Mouse (Mus musculus) intestine, embryonic 14.5 days (tissue): ENCODE results near the gene Spsb4. TPM values are rescaled to one million over a fixed set of nuclear protein-coding genes. Genes with fewer than 3 reads are reported as not detected.

Experiments
- ATAC-seq: fragments of 200-750 bp; cut with Nextera tagmentation; replicated peaks from 2 replicates; pipeline ENCODE4 v1.8.0; 2017; ENCODE audit warnings: low read depth, moderate number of reproducible peaks, moderate TSS enrichment, moderate library complexity; ENCODE audit not compliant: low FRiP score, low TSS enrichment
- DNase-seq: peaks from one replicate; pipeline ENCODE4 v3.0.0-alpha.2; 2018; ENCODE audit warnings: low spot score
- H3K27ac ChIP-seq: fragments of 300-500 bp; sonication (generic); 2 replicates; pipeline ENCODE4 v1.5.1; 2014; ENCODE audit warnings: low read depth, mild to moderate bottlenecking, control low read depth
- H3K27me3 ChIP-seq: fragments of 300-500 bp; sonication (generic); replicated peaks from 2 replicates; pipeline ENCODE4 v1.6.1; 2014; ENCODE audit warnings: low read length, control low read depth; ENCODE audit not compliant: control insufficient read depth, insufficient read depth
- H3K36me3 ChIP-seq: fragments of 300-500 bp; sonication (generic); 2 replicates; pipeline ENCODE4 v1.6.1; 2014; ENCODE audit warnings: low read length, control low read depth; ENCODE audit not compliant: control insufficient read depth, insufficient read depth
- H3K4me1 ChIP-seq: fragments of 300-500 bp; sonication (generic); replicated peaks from 2 replicates; pipeline ENCODE4 v1.6.1; 2014; ENCODE audit warnings: low read length, control low read depth, mixed read lengths; ENCODE audit not compliant: control insufficient read depth, insufficient read depth
- H3K4me2 ChIP-seq: fragments of 300-500 bp; sonication (generic); 2 replicates; pipeline ENCODE4 v1.6.1; 2014; ENCODE audit warnings: low read length
- H3K4me3 ChIP-seq: fragments of 300-500 bp; sonication (generic); 2 replicates; pipeline ENCODE4 v1.5.1; 2014; ENCODE audit warnings: low read depth, low read length, control low read depth, mixed read lengths
- H3K9ac ChIP-seq: fragments of 300-500 bp; sonication (generic); 2 replicates; pipeline ENCODE4 v1.6.1; 2014; ENCODE audit warnings: mild to moderate bottlenecking, low read length
- H3K9me3 ChIP-seq: fragments of 300-500 bp; sonication (generic); 2 replicates; pipeline ENCODE4 v1.6.1; 2016; ENCODE audit warnings: low read length, control low read depth; ENCODE audit not compliant: control insufficient read depth
- WGBS: fragments of 180-500 bp; shearing (Covaris S2); extraction: QIAGEN DNeasy Blood & Tissue Kit; methylation state at CpG from one replicate; pipeline ENCODE4 v1.1.7; 2014; 5-methylcytosine and 5-hydroxymethylcytosine counted together
- polyA plus RNA-seq: library from polyadenylated mRNA; unstranded; fragments of >200 nt; fragmentation: Nextera tagmentation; extraction: Ambion mirVana; gene quantifications from 2 replicates; pipeline ENCODE4 v1.2.1, GENCODE M21; 2014

The Spsb4 gene
- polyA plus RNA-seq, 1 experiment from 2014 or later, result 28.3 TPM

DNA sequence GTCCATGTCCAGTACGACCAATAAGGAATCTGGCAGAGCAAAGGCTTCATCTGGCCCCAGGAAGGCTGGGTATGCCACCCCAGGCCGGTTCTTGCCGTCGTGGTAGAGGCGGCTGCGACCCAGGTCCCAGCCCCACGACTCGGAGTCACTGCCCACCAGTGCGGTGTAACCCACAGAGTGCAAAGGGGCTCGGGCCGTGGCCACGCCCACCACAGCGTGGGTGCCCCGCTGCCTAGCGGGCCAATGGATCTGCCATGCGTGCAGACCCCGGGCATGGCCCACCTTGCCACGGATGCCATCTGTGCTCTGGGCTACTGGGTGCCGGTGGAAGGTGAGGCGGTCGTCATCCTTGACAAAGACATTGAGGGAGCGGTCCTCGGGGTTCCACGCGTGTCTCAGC, 22.9 kb downstream of the Spsb4 start:
- H3K27me3 ChIP-seq, result no peaks in the 10 kb centered on the region
- H3K4me3 ChIP-seq, result no peak overlapping the region
- H3K9ac ChIP-seq, result no peak overlapping the region
- ATAC-seq, result no peak
- no peak overlapping the region for H3K4me2 ChIP-seq
- H3K27ac ChIP-seq, result no peak overlapping the region
- H3K36me3 ChIP-seq, result peaks cover 5% of the 10 kb centered on the region; the same call in 1 of the 2 replicates
- H3K9me3 ChIP-seq, result no peaks in the 10 kb centered on the region
- H3K4me1 ChIP-seq, result peaks cover 21% of the 10 kb centered on the region
- WGBS, result 97% methylated on average over 25 of the region's 25 CpGs
- DNase-seq, result no peak

DNA sequence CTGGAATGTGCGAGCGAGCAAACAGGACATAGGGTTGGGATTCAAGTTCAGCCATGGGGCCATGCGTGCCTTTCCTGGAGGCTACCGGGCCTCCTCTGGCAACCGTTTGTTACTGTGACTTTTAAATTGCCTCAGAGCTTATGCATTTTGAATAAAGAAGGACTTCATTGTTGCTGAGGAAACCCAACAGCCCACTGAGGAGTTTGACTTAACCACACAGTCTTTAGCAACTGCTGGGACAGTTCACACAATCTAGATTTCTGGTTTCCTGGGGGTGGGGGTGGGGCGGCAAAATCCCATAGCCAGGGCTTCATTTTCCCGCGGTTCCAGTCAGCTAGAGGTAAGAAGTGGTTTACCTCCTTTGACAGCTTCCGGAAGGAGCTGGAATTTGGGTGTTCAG, 23.9 kb downstream of the Spsb4 start:
- ATAC-seq (no peak), DNase-seq (no peak)
- 90% methylated on average over 9 of the region's 9 CpGs for WGBS
- Histone ChIP-seq H3K36me3 (peaks cover 5% of the 10 kb centered on the region; the same call in 1 of the 2 replicates), H3K4me1 (peaks cover 29% of the 10 kb centered on the region), H3K27me3 (no peaks in the 10 kb centered on the region), H3K9me3 (no peaks in the 10 kb centered on the region), H3K27ac (no peak overlapping the region), H3K4me2 (no peak overlapping the region), H3K9ac (no peak overlapping the region), H3K4me3 (no peak overlapping the region)

- Histone ChIP-seq H3K36me3 (peaks cover 5% of the 10 kb centered on the region; the same call in 1 of the 2 replicates), H3K9ac (no peak overlapping the region), H3K4me2 (no peak overlapping the region), H3K27ac (no peak overlapping the region), H3K9me3 (no peaks in the 10 kb centered on the region), H3K4me3 (no peak overlapping the region), H3K27me3 (no peaks in the 10 kb centered on the region), H3K4me1 (peaks cover 48% of the 10 kb centered on the region)
- ATAC-seq (no peak), DNase-seq (no peak)
- WGBS, result 46% methylated on average over 14 of the region's 14 CpGs
These were observed 27.5 kb downstream of the Spsb4 start for GRCm38 (mm10) chr9:96991118-96991517.

- DNase-seq (no peak), ATAC-seq (no peak)
- Histone ChIP-seq H3K36me3 (no peaks in the 10 kb centered on the region), H3K9ac (no peak overlapping the region), H3K4me2 (no peak overlapping the region), H3K4me1 (peaks cover 60% of the 10 kb centered on the region), H3K4me3 (no peak overlapping the region), H3K27ac (no peak overlapping the region), H3K27me3 (no peaks in the 10 kb centered on the region), H3K9me3 (no peaks in the 10 kb centered on the region)
- WGBS, result 56% methylated on average over 10 of the region's 10 CpGs
These were observed 29.2 kb downstream of the Spsb4 start for GRCm38 (mm10) chr9:96989389-96989990.

- Histone ChIP-seq H3K27ac (peak overlapping the region; percentile 24), H3K9ac (no peak overlapping the region), H3K27me3 (no peaks in the 10 kb centered on the region), H3K4me1 (peaks cover 67% of the 10 kb centered on the region), H3K36me3 (no peaks in the 10 kb centered on the region), H3K9me3 (no peaks in the 10 kb centered on the region), H3K4me3 (no peak overlapping the region), H3K4me2 (no peak overlapping the region)
- WGBS, result 14% methylated on average over 11 of the region's 11 CpGs
- ATAC-seq, result peak; percentile 85
- peak; percentile 70 for DNase-seq
These were observed 31.7 kb downstream of the Spsb4 start for GRCm38 (mm10) chr9:96986797-96987473.

GRCm38 (mm10) chr9:96984034-96984433, 34.6 kb downstream of the Spsb4 start:
- Histone ChIP-seq H3K36me3 (no peaks in the 10 kb centered on the region), H3K4me2 (no peak overlapping the region), H3K4me1 (peaks cover 73% of the 10 kb centered on the region), H3K9me3 (no peaks in the 10 kb centered on the region), H3K4me3 (no peak overlapping the region), H3K27me3 (no peaks in the 10 kb centered on the region), H3K27ac (no peak overlapping the region), H3K9ac (no peak overlapping the region)
- 80% methylated on average over 8 of the region's 8 CpGs for WGBS
- DNase-seq (no peak), ATAC-seq (no peak)

DNA sequence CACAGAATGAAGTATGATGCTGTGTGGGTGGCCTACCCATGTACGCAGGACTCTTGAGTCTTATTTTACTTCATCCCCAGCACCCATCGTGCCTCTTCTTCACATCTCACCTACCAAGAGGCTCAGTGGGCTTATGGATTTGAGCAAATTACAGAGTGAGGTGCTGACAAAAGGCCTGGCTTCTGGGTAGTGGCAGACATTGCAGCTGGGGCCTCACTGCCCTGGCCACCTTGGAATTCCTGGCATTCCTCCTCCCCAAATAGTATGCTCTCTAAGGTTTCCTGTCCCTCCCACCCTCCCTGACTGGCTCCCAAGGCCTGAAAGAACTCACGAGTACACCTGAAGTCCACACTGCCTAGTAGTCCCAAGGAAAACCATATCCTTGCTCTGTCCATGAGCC, 35.7 kb downstream of the Spsb4 start:
- DNase-seq, result no peak
- no peak overlapping the region for H3K27ac ChIP-seq
- peaks cover 78% of the 10 kb centered on the region for H3K4me1 ChIP-seq
- no peak overlapping the region for H3K4me3 ChIP-seq
- WGBS, result 33% methylated on average over 3 of the region's 3 CpGs
- no peaks in the 10 kb centered on the region for H3K9me3 ChIP-seq
- no peaks in the 10 kb centered on the region for H3K27me3 ChIP-seq
- no peak overlapping the region for H3K4me2 ChIP-seq
- H3K36me3 ChIP-seq, result no peaks in the 10 kb centered on the region
- ATAC-seq, result no peak
- H3K9ac ChIP-seq, result no peak overlapping the region

- 18% methylated on average over 3 of the region's 3 CpGs for WGBS
- H3K9me3 ChIP-seq, result no peaks in the 10 kb centered on the region
- no peak overlapping the region for H3K27ac ChIP-seq
- H3K4me1 ChIP-seq, result peaks cover 76% of the 10 kb centered on the region
- H3K27me3 ChIP-seq, result no peaks in the 10 kb centered on the region
- H3K9ac ChIP-seq, result no peak overlapping the region
- H3K36me3 ChIP-seq, result no peaks in the 10 kb centered on the region
- no peak overlapping the region for H3K4me2 ChIP-seq
- peak; percentile 49 for DNase-seq
- H3K4me3 ChIP-seq, result no peak overlapping the region
- ATAC-seq, result no peak
These were observed 36.3 kb downstream of the Spsb4 start for GRCm38 (mm10) chr9:96982351-96982750.

DNA sequence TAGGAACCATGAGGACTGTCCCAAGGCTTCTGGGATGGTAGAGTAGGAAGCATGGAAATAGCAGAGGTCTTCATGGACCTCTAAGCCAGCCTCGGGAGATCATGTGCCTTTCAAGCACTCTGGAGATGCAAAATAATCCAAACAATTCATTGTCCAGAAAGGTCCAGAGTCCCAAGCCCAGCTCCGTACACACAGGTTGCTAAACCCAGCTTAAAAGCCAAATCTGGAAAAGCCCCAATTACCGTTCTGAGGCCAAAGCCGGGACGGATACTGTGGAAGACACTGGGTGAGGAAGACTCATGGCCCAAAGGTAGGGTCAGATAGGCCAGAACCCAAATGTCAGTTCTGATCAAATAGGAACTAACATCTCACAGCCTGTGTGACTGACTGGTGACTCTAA, 36.8 kb downstream of the Spsb4 start:
- H3K4me3 ChIP-seq, result no peak overlapping the region
- H3K9me3 ChIP-seq, result no peaks in the 10 kb centered on the region
- no peaks in the 10 kb centered on the region for H3K27me3 ChIP-seq
- no peak for ATAC-seq
- WGBS, result 67% methylated on average over 5 of the region's 5 CpGs
- H3K36me3 ChIP-seq, result no peaks in the 10 kb centered on the region
- DNase-seq, result no peak
- H3K4me1 ChIP-seq, result peaks cover 72% of the 10 kb centered on the region
- no peak overlapping the region for H3K9ac ChIP-seq
- no peak overlapping the region for H3K27ac ChIP-seq
- H3K4me2 ChIP-seq, result no peak overlapping the region
